Mouse (Mus musculus) lung, postnatal 0 days (tissue): ENCODE results near the gene Tac4. TPM values are rescaled to one million over a fixed set of nuclear protein-coding genes. Genes with fewer than 3 reads are reported as not detected.

ENCODE experiments used
- ATAC-seq: fragments of 200-750 bp; cut with Nextera tagmentation; 2 replicates; pipeline ENCODE4 v1.8.0; 2017; ENCODE audit warnings: moderate library complexity
- DNase-seq: peaks from one replicate; pipeline ENCODE4 v3.0.0-alpha.2; 2016; ENCODE audit warnings: low spot score
- H3K27ac ChIP-seq: fragments of 300-500 bp; sonication (generic); 2 replicates; pipeline ENCODE4 v1.5.1; 2014; ENCODE audit warnings: antibody characterized with exemption, mild to moderate bottlenecking, low read length, mixed read lengths
- H3K27me3 ChIP-seq: fragments of 300-500 bp; sonication (generic); replicated peaks from 2 replicates; pipeline ENCODE4 v1.6.1; 2014; ENCODE audit warnings: low read length, mixed read lengths; ENCODE audit not compliant: insufficient read depth
- H3K36me3 ChIP-seq: fragments of 300-500 bp; sonication (generic); 2 replicates; pipeline ENCODE4 v1.6.1; 2014; ENCODE audit warnings: low read length, mixed read lengths; ENCODE audit not compliant: insufficient read depth
- H3K4me1 ChIP-seq: fragments of 300-500 bp; sonication (generic); 2 replicates; pipeline ENCODE4 v1.6.1; 2014; ENCODE audit warnings: antibody characterized with exemption, low read depth, low read length, mixed read lengths; ENCODE audit not compliant: insufficient read depth
- H3K4me2 ChIP-seq: fragments of 300-500 bp; sonication (generic); replicated peaks from 2 replicates; pipeline ENCODE4 v1.6.1; 2014; ENCODE audit warnings: low read depth, mild to moderate bottlenecking, low read length, moderate library complexity, mixed read lengths
- H3K4me3 ChIP-seq: fragments of 300-500 bp; sonication (generic); 2 replicates; pipeline ENCODE4 v1.5.1; 2014; ENCODE audit warnings: low read depth, low read length
- H3K9ac ChIP-seq: fragments of 300-500 bp; sonication (generic); replicated peaks from 2 replicates; pipeline ENCODE4 v1.6.1; 2014; ENCODE audit warnings: low read depth, mild to moderate bottlenecking
- H3K9me3 ChIP-seq: fragments of 300-500 bp; sonication (generic); 2 replicates; pipeline ENCODE4 v1.6.1; 2016; ENCODE audit warnings: low read length, mixed read lengths
- CTCF ChIP-seq: IDR thresholded peaks from 2 replicates; pipeline ENCODE4 v1.5.1; 2016; ENCODE audit warnings: antibody characterized with exemption, mild to moderate bottlenecking
- EP300 ChIP-seq: IDR thresholded peaks from 2 replicates; pipeline ENCODE4 v1.6.1; 2016; ENCODE audit warnings: antibody characterized with exemption, mild to moderate bottlenecking, control low read depth
- WGBS: fragments of 180-500 bp; shearing (Covaris S2); extraction: QIAGEN DNeasy Blood & Tissue Kit; methylation state at CpG from one replicate; pipeline ENCODE4 v1.1.7; 2014; 5-methylcytosine and 5-hydroxymethylcytosine counted together
- polyA plus RNA-seq: library from polyadenylated mRNA; unstranded; fragments of >200 nt; fragmentation: Nextera tagmentation; extraction: Ambion mirVana; gene quantifications from 2 replicates; pipeline ENCODE4 v1.2.1, GENCODE M21; 2015

Tac4 gene
- polyA plus RNA-seq: 0.18 and 0.25 TPM in 2 replicates

- Histone ChIP-seq H3K4me3 (no peak within 1 kb of the TSS), H3K4me2 (no peak within 1 kb of the TSS), H3K36me3 (no peaks in the 10 kb centered on the region), H3K4me1 (no peaks in the 10 kb centered on the region), H3K9me3 (no peaks in the 10 kb centered on the region), H3K9ac (no peak within 1 kb of the TSS), H3K27me3 (no peaks in the 10 kb centered on the region), H3K27ac (no peak within 1 kb of the TSS)
- ATAC-seq: no peak
- DNase-seq: no peak
- WGBS: 53% methylated on average over 5 of the region's 5 CpGs
- no peak for TF ChIP-seq EP300
- no peak for TF ChIP-seq CTCF
Measured at GRCm38 (mm10) chr11:95261178-95261751, at the start of gene Tac4. Gene Tac4, plus strand, starts transcription at chr11:95261529.

- DNase-seq: no peak
- 26% methylated on average over 6 of the region's 6 CpGs for WGBS
- no peak overlapping the region for H3K4me2 ChIP-seq
Measured at GRCm38 (mm10) chr11:95213607-95214006, 47.7 kb upstream of the Tac4 start.

GRCm38 (mm10) chr11:95214305-95214704 is 47.0 kb upstream of the Tac4 start:
- Histone ChIP-seq H3K4me3 (no peak overlapping the region), H3K27me3 (no peaks in the 10 kb centered on the region), H3K27ac (no peak overlapping the region), H3K9me3 (no peaks in the 10 kb centered on the region), H3K36me3 (no peaks in the 10 kb centered on the region), H3K4me1 (no peaks in the 10 kb centered on the region), H3K4me2 (no peak overlapping the region), H3K9ac (no peak overlapping the region)
- no peak for TF ChIP-seq EP300
- no peak for TF ChIP-seq CTCF
- DNase-seq (no peak), ATAC-seq (no peak)
- 29% methylated on average over 5 of the region's 5 CpGs for WGBS

More at GRCm38 (mm10) chr11:95213607-95214006, 47.7 kb upstream of the Tac4 start:
- TF ChIP-seq CTCF (peak; percentile 45), EP300 (no peak)
- Histone ChIP-seq H3K36me3 (no peaks in the 10 kb centered on the region), H3K27me3 (no peaks in the 10 kb centered on the region), H3K9me3 (no peaks in the 10 kb centered on the region), H3K4me3 (no peak overlapping the region), H3K9ac (no peak overlapping the region), H3K4me1 (no peaks in the 10 kb centered on the region), H3K27ac (no peak overlapping the region)
- ATAC-seq: no peak

GRCm38 (mm10) chr11:95216193-95216592 is 45.1 kb upstream of the Tac4 start:
- Histone ChIP-seq H3K4me3 (no peak overlapping the region), H3K4me2 (no peak overlapping the region), H3K9ac (no peak overlapping the region), H3K36me3 (no peaks in the 10 kb centered on the region), H3K27ac (no peak overlapping the region), H3K9me3 (no peaks in the 10 kb centered on the region), H3K27me3 (no peaks in the 10 kb centered on the region), H3K4me1 (no peaks in the 10 kb centered on the region)
- no peak for ATAC-seq
- WGBS: 55% methylated on average over 3 of the region's 3 CpGs
- TF ChIP-seq CTCF: peak; percentile 33
- no peak for TF ChIP-seq EP300
- no peak for DNase-seq

- no peak for TF ChIP-seq EP300
- no peak for TF ChIP-seq CTCF
- H3K9ac ChIP-seq: no peak overlapping the region
- 53% methylated on average over 8 of the region's 8 CpGs for WGBS
- DNase-seq (no peak), ATAC-seq (no peak)
- H3K9me3 ChIP-seq: no peaks in the 10 kb centered on the region
- H3K27me3 ChIP-seq: peaks cover 7% of the 10 kb centered on the region; the same call in 1 of the 2 replicates
- H3K4me3 ChIP-seq: no peak overlapping the region
- H3K4me1 ChIP-seq: peaks cover 5% of the 10 kb centered on the region
- no peaks in the 10 kb centered on the region for H3K36me3 ChIP-seq
- no peak overlapping the region for H3K27ac ChIP-seq
- H3K4me2 ChIP-seq: no peak overlapping the region
Measured at GRCm38 (mm10) chr11:95219111-95219510, 42.2 kb upstream of the Tac4 start.

- no peak for TF ChIP-seq EP300
- TF ChIP-seq CTCF: no peak
- DNase-seq (peak; percentile 49), ATAC-seq (peak; percentile 16; the same call in 1 of the 2 replicates)
- Histone ChIP-seq H3K4me2 (peak overlapping the region; percentile 52), H3K4me1 (peaks cover 5% of the 10 kb centered on the region), H3K27me3 (peaks cover 7% of the 10 kb centered on the region; the same call in 1 of the 2 replicates), H3K9ac (no peak overlapping the region), H3K27ac (no peak overlapping the region), H3K4me3 (peak overlapping the region; percentile 4; the same call in 1 of the 2 replicates), H3K9me3 (no peaks in the 10 kb centered on the region), H3K36me3 (no peaks in the 10 kb centered on the region)
- 2% methylated on average over 31 of the region's 31 CpGs for WGBS
Measured at GRCm38 (mm10) chr11:95223473-95223872, 37.9 kb upstream of the Tac4 start.
